Mouse (Mus musculus): ENCODE results near the gene Plppr5.

Gene Plppr5

DNA sequence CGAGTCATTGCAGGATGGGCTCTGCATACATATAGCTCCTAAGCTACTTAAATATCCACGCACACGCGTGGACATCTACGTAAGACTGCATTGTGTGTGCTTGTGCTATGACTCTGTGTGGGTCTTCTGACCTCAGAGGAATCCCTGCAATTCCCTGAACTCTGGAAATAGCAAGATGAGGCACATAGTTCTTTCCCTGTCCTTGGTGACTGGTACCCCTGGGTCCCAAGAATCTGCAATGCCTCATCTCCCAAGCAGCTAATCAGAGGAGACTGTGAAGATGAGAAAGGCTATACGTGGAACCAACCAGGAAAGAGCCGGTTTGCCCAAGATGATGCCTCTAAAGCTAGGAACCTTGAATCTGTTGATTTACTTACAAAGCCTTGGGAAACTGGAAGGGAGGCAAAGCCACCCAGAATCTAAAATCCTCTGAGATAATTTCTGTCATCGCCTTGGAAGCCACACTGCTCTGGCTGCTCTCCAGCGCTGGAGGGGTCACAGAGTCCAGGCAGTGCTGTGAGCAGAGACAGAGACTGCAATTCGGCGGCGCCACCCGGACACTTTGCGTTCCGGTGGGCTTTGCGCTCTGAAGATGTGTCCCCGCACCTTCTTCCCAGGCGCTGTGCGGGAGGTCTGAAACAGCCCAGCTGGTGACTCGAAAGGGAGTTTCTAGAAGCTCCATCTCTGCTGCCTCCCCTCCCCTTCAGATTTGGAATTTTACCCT, at the start of gene Plppr5:
Gene Plppr5 (plus strand): TSS at position 308 of the 724 bp plus-strand sequence.
- DNase-seq, result no peak

DNA sequence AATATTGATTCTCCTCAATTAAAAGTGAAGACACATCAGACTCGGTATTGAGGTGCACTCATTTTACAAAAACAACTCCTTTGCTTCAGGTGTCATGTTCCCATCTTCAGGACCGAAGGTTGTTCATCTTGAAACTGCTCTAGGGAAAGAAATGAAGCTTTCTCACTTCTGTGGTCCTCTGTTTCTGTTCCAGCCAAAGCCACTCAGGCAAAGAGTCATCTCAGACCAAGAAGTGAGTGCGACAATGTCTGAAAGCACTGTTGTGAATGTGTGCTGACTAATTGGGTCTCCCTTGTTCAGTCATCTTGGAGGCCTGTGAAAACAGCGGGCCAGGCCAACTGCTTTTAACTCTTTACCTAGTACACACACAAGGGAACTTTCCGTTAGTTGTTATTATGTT, 24.7 kb upstream of the Plppr5 start:
- DNase-seq, result no peak

DNA sequence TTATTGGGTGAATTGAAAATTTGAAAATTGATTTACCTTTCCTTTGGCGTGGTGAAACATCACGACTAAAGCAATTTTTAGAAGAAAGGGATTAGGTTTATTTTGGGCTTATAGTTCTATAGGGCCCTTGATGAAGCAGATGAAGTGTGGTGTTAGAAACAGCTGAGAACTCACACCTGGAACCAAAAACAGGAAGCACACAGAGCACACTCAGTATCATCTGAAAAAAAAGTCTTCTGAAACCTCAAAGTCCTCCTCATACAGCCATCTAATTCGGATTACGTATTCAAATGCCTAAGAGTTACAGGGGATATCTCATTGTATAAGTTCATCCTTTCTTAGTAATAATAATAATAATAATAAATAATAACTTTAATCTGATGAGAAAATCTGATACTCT, 24.1 kb upstream of the Plppr5 start:
- DNase-seq, result no peak

DNA sequence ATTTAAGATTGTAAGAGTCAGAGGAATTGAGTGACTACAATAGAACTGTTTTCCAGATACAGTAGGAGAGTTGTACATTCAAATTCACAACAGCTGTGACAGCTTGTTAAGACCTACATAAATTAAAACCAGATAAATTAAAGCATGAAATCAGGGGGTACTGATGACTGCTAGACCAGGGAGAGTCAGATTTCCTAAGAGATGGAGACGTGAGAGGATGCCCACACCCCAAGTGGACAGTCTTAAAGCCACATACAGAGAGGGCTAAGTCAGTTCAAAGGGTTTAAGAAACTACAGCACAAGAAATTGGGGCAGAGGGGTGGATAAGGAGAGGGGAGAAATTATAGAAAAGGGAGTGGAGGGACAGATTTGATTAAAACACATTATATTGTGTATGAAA, 17.7 kb upstream of the Plppr5 start:
- no peak for DNase-seq

DNA sequence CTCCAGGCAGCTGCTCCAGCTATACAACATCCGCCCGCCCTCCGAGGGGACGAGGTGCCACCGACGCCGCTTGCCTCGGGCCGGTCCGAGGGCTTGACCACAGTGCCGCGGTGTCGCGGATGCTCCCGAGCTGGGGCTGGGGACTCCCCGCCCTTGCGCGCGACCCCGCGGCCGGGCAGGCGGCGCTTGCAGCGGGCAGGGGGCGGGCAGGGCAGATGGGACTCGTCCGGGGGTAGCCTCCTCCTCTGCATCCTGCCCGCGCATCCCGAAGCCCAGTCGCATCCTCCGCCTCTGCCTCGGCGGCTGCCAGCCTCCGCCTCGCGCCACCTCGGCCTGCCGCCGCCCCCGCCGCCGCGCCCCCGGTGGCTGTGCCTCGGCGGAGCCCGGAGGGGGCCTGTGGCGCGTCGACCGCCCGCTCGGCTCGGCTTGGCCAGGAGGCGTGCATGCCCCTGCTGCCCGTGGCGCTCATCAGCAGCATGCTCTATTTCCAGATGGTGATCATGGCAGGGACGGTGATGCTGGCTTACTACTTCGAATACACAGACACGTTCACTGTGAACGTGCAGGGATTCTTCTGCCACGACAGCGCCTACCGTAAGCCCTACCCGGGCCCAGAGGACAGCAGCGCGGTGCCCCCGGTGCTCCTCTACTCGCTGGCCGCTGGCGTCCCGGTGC, 754 bp downstream of the Plppr5 start:
- DNase-seq, result no peak

DNA sequence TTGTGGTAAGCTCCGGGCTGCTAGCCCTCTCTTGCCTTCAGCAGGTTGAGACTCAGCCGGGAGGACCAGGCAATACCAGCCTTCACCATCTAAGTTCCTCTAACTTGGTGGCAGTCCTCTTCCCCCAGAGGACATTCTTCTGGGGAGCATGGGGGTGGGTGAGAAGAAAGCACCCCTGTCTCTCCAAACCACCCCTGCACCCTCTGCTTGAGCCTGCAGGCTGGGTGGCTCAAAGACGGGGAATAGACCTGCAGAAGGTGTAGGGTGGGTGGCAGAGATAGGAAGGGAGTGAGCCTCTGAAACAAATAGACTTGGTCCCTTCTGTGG, 1.3 kb downstream of the Plppr5 start:
- DNase-seq, result no peak

DNA sequence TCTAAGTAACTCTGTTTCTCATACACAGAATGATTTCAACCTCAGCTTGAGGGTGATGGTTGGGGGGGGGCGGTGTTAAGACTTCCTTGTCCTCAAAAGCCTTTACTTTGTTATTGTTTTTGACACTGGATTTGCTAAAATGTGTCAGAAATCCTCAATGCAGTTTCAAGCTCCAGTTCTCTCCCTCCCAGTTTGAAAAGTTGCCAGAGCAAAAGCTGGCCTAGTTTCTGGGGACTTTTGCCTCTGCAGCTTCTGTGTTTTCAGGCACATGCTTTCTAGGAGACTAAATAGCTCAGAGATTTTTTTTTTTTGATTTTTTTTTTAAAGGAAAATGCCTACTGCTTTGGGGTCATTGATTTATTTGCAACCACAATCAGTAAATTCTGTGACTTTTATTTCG, 2.7 kb downstream of the Plppr5 start:
- DNase-seq, result no peak

DNA sequence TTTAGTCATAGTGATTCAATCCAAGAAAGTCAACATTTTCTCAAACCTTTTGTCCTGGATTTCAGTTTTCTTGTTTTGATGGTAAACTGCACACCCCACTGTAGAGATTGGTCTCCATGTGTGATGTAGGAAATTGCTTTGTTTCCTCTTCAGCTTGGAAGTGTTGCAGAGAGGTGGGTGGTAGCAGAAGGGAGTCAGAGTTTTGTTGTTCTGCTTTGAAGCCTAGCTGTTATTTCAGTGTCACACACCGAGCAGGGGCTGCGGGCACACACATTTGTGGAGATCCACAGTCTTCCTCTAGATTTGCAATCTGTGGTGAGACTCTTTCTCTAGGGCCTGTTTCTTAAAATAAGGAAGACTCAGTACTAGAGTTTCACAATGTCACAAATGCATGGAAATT, 8.0 kb downstream of the Plppr5 start:
- no peak for DNase-seq

DNA sequence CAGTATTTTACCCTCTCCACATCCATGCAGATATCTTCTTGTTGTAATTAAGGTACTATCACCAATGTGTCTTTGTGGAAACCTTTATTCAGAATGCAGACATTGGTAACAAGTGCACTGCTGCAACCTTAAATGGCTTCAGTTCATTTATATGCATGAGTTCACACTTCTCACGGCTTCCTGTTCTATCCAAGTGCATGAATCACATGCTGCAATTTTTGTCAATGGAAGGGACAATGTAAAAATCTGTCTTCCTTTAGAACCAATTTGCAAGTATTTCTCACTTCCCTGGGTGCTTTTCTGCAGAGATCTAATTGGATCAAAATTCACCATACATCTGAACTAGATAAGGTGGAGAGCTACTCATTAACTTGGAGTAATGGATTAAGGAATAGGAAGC, 27.8 kb downstream of the Plppr5 start:
- no peak for DNase-seq

DNA sequence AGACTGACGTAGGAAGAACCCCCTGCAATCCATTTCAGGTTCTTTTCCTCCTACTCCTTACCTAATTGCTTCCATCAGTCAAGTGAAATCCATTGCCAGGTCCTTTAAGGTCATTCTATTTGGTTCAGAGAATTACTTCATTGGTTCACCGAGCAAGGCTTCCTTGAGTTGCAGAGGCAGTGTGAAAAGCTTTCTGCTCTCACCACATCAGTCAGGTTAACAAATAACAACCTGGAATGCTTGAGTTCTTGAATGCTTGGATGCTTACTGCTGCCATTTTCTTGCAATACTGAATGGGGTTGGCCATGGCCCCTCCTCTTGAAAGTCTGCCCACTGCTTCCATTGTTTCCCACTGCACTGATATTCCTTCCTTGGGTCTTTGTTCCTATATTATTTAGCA, 28.8 kb downstream of the Plppr5 start:
- DNase-seq, result no peak

DNA sequence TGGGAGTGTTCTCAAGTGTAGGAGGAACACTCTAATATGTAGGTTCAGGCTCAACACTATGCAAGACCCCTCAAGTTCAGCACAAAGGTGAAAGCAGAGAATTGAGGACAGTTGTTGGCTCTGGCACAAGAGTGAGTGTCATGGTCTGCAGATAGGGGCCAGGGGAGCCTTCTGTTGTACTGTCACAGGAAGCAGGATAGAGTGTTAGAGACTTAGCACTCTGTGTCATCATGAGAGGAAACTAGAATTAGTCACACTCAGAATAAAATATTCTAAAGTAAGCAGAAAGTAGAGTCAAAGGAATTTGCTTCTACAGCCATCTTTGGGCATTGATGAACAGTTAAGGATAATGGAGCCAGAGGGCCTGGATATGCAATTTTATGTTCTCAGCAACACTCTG, 31.7 kb downstream of the Plppr5 start:
- DNase-seq, result no peak

DNA sequence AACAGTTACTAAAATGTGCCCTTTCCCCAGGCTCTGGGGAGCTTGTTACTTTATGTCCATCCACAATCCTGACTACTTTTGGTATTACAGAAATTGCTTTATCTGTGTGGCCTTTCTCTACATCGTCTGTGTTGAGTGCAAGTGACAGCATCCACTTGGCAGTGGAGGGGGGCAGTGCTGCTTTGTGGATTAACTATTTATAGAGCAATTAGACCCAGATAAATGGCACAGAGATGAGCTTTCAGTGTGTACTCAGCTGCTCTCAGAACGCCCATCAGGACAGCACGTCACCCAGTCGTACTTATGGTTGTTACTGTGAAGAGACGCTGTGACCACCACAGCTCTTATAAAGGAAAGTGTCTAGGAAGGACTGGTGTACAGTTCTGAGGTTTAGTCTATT, 36.8 kb downstream of the Plppr5 start:
- no peak for DNase-seq

DNA sequence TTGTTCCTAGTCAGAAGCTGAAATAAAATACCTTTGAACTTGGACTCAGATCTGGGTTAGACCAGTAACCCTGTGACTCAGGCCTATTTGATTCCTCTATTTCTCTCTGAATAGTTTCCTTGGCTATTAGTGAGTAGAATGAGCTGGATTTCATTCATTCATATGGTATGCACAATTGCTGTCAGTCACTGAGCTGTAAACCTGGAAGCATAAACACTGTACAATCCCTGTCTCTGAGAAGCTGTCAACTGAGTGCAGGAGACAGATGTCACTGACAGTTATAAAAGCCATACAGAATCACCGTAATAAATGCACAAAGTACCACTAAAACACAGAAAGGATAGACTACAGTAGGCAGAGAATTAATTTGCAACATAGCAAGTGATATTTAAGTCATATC, 40.2 kb downstream of the Plppr5 start:
- no peak for DNase-seq

DNA sequence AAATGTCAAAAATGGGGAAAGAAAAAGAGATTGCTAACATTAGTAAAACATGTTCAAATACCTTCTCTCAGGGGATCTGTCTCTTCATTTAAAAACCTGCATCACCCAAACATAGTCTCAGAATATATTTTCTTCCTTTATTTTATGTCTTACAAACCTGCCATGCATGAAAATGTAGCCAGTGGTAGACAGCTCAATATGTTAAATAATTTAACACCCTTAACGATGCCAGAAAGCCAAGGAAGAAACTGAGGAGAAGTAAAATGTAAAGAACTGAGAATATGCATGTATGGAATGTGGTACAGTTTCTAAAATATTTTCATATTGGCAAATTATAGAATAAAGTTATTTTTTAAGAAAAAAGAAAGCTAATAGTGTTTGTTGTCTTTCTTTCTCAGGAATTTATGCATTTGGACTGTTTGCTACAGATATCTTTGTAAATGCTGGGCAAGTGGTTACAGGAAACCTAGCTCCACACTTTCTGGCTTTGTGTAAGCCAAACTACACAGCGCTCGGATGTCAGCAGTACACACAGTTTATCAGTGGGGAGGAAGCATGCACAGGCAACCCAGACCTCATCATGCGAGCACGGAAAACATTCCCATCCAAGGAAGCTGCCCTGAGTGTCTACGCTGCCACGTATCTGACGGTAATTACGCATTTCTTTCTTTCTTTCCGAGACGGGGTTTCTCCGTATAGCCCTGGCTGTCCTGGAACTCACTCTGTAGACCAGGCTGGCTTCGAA, 50.8 kb downstream of the Plppr5 start:
- no peak for DNase-seq

DNA sequence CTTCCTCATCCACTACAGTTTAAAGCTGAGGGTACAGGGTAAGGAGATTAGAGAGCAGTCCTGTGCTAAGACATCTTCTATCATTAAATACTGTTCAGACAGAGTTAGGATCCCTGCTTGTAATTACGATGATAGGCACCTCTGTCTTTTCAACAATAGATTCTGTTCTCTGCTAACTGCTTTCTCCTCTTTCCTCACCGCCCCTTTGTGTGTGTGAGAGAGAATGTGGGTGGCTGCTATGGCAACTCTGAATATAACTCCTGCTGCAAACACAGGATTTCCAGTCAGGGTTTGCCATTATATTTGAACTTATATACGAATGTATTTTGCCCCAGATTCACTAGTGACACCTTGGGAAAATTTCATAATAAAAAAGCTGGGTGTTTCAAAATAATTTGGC, 54.2 kb downstream of the Plppr5 start:
- DNase-seq, result no peak

DNA sequence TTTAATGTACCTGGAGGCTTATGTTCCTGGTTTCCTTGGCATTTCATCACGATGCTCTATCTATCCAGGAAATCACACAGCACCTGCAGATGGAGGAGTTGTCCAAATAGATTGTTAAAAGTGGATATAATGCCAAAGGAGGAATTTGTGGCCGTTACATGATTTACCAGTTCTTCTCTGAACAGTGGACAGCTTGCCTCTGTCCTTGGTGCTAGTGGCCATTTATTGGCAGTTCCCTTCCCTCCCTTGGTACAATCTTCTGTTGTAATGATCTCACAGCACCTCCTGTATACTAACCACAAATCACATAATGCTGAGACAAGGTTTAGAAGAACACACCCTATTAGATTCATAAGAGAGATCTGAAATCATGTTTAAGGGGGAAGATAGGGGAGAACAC, 55.7 kb downstream of the Plppr5 start:
- DNase-seq, result no peak

DNA sequence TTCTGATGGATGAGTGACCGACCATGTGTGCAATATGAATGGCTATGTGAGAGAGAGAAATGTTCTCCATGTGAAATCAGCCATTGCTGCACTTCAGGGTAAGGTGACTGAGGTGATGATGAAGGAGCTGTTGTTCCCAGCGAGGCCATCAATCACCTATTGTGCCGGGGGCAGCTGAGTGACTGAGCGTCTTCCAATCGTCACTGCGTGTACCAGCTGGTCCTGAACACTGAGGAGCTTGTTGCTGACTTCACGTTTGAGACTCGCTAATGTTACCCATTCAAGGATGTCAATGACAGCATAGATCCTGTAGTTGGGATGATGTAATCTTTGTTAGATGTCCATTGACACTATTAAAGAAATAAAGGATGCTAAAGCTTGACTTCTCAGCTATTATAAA, 74.0 kb downstream of the Plppr5 start:
- DNase-seq, result no peak

DNA sequence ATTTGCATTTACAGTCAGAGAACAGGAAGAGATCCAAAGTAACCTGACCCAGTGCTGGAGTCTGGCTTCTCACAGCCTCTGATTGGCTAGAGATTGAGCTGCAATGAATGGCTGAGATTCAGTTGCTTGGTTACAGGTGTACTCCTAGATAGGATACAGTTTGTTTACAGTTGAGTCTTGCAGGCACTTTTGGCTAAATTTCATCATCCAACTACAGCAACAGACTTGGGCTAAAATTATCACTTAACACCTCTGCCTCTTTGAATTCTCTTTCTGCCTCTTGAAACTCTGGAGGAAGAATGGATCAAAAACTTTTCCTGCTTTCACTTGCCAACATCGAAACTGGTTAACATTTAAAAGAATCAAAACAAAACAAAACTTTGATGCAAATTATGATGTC, 89.7 kb downstream of the Plppr5 start:
- DNase-seq, result no peak

DNA sequence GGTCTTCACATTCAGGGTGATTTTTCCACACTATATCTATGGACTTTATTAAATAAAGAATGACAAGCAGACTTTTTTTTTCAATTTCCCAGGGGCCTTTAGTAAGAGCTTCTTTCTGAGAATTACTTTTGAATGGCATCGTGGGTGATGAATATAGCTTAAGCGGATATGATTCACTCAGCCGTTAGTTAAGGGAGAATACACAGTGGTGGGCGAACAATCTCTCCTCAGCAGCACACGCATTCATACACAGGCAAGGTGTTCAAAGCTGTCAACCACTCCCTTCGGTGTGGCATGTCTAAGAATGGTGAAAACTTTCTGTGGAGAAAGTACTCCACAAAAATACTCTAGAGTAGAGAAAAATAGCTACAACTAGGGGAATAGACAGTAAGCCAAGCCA, 104.6 kb downstream of the Plppr5 start:
- DNase-seq, result no peak

DNA sequence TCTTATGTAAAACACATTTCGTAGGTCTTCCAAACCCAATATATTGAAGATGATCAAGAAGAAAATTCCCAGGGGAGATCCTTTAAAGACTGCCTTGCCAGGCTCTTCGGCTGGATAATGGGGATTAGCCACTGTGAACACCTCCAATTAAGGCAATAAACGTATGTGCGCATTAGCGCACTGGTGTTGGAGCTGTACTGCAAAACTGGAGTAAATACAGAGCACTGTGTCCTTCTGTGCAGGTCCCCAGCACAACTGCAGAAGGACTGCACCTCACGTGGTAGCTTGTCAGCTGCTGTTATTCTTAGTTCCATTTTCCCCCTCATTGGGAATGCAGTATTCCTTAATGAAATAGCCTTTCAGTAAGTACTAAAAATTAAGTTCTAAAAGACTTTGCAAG, 110.0 kb downstream of the Plppr5 start:
- DNase-seq, result no peak

DNA sequence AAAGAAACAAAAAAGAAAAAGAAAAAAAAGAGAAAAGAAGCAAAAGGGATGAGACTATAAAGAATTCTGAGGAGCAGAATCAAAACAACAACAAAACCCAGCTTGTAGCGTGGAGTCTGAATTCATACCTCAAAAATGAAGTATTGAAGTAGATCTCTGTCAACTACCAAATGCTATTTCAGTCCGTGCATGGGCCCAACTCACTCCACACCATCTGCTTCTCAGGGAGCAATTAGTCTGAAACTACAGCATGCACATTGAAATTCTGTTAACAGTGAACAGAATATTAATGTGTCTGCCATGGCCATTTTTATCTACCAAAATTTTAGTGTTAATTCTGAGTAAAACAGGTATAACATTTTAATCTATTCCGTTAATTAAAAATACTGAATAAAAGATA, 111.4 kb downstream of the Plppr5 start:
- DNase-seq, result no peak

DNA sequence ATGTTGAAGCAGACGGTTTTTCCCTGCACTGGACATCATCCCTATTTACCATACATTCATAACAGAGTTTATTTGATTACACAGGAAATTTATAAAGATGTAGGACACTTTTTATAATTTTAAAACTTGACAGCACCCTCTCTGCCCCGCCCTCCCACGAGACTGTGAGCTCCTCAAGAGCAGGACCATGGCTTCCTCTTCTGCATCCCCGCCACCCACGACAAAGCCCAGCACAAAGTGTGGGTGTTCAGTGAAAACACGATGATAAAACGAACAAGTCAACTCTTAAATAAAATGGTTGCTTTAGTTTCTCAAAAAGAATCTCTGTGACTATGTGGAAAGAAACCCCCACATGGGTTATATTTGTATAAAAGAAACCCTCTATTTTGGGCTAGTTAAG, 112.0 kb downstream of the Plppr5 start:
- DNase-seq, result no peak

DNA sequence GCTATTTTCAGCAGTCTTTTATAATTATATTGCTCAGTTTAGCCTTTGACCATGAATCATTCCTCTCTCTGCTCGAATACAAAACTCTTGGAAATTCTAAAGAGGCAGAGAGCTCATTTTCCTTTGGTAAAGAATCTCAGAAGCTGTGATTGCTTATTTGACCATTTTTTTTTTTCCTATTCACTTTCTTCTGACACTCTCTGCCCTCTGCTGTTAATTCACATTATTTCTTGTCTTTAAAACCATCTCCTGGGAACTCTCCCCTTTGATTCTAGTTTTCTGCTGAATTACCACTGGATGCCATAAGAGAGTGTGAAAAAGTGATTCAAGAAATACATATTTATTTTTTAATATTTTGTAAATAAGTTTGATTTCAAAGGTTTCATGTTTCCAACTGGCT, 120.1 kb downstream of the Plppr5 start:
- no peak for DNase-seq

DNA sequence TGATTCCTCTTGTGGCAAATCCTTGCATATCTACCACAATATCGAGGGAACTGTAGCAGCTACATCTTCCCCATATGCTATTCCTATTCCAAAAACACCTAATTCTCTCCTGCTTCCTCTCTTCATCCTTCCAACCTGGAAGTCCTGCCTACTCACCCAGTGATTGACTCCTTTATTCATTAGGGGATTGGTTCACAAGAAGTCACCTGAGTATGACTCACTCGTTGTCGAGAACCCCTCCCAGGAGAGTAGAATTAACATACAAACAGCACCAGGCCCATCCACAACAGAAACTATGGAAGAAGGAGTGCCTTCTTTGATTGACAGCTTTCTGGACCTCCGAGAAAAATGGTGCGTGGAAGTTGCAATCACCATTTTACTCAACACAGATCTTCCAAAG, 121.7 kb downstream of the Plppr5 start:
- no peak for DNase-seq

DNA sequence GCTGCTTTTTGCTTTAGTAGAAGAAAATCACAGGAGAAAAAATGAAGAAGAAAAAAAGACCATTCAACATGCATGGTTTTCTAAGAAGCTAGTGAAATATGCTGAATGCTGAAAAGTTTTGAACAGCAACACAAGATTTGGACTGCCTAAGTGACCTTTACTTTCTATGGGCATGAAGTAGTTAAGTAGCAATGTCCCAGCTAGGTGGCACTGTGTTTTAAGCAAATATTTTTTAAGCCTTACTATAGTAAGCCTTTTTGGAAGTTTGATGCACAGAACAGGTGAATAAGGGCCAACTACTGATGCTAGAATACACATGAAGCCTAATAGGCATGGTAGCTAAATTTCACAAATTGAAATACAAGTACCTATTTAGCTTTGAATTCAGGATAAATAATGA, 134.2 kb downstream of the Plppr5 start:
- DNase-seq, result no peak

Measured in kidney, adult 18-20 months (tissue).